9 mouse cellular contexts compared by ENCODE assay signal in the genomic region with DNA sequence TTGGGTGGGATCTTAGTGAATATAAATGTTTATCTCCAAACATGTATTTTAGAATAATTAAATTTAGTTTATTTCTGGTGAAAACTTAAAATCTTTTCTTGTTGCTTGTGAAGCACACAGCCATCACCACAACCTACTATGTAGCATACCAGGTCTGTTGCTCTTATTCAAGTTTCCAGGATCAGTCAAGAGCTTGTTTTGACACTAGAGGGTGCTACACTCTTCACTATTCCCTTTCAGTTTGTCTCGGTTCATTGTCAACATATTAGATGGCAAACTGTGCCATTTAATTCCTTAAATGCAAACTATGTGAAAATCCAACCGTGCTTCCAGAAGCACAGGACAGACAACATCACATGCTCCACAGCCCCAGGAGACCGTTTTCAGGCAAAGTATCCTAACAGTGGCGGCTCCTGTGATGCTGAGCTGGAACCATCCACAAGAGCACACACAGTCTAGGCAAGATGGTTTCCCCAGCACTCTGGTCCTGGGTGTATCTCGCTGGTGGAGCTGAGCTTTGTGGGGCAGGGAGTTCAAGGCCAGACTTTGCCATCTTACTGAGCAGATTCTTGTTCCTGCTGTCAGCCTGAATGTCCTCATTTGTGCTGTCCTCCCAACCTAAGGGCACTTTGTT. TPM values are rescaled to one million over a fixed set of nuclear protein-coding genes. Genes with fewer than 3 reads are reported as not detected.
DNase-seq lines count a peak whose midpoint lies in the region; ATAC-seq lines count a peak whose summit lies in the region.
"Had no signal": no experiment of that assay in that cellular context is flagged by ENCODE, and none has a peak within 500 bp of the region (broad histone marks: within the 10 kb centered on the region; RNA-seq: fewer than 3 reads in every experiment).

No protein-coding gene starts in this region.

- ATAC-seq in neural tube, embryonic 11.5 days (ENCODE audit: insufficient read depth, low FRiP score, low TSS enrichment): no peak

- H3K4me3 ChIP-seq in neural tube, embryonic 11.5 days (ENCODE audit: low read depth, low read length): no peak overlapping the region
- H3K4me3 ChIP-seq in embryonic facial prominence, embryonic 10.5 days: no peak overlapping the region
- H3K4me3 ChIP-seq: liver, embryonic 13.5 days had no signal

- no peaks in the 10 kb centered on the region for H3K27me3 ChIP-seq in neural tube, embryonic 11.5 days (ENCODE audit: control insufficient read depth, insufficient read depth, low read length)
- H3K27me3 ChIP-seq in embryonic facial prominence, embryonic 10.5 days (replicated peaks; ENCODE audit: low read depth, poor library complexity, severe bottlenecking): no peaks in the 10 kb centered on the region
- H3K27me3 ChIP-seq: liver, embryonic 13.5 days had no signal

- peak; percentile 69 for DNase-seq in heart, adult 11 months
- no peak for DNase-seq in heart, postnatal 4 days
- DNase-seq in neural tube, embryonic 11.5 days (ENCODE audit: low spot score): peak; percentile 24
- no peak for DNase-seq in neural tube, embryonic 10.5 days (ENCODE audit: extremely low spot score, low spot score)
- no peak for DNase-seq in embryonic facial prominence, embryonic 10.5 days (ENCODE audit: low spot score)
- DNase-seq in mesoderm, embryonic 11.5 days (ENCODE audit: low read depth, low spot score): peak; percentile 45
- no peak for DNase-seq in adrenal gland, postnatal 36 days
- DNase-seq in right cerebral cortex, postnatal 14 days: no peak
- DNase-seq: liver, embryonic 13.5 days had no signal

- 67% methylated on average over 5 of the region's 5 CpGs for WGBS in neural tube, embryonic 11.5 days
- WGBS in embryonic facial prominence, embryonic 10.5 days: 57% methylated on average over 5 of the region's 5 CpGs

- H3K27ac ChIP-seq in neural tube, embryonic 11.5 days (ENCODE audit: low read depth, low read length): no peak overlapping the region
- H3K27ac ChIP-seq in embryonic facial prominence, embryonic 10.5 days (replicated peaks): 0 out of 2 replicates have a peak overlapping the region, but pooled peaks have one; percentile 19
- H3K27ac ChIP-seq: liver, embryonic 13.5 days had no signal

- peaks cover 4% of the 10 kb centered on the region for H3K36me3 ChIP-seq in neural tube, embryonic 11.5 days (ENCODE audit: control insufficient read depth, insufficient read depth, low read length)
- peaks cover 51% of the 10 kb centered on the region for H3K36me3 ChIP-seq in embryonic facial prominence, embryonic 10.5 days (replicated peaks)

- no peak overlapping the region for H3K9ac ChIP-seq in neural tube, embryonic 11.5 days (ENCODE audit: low read length)
- H3K9ac ChIP-seq: liver, embryonic 13.5 days had no signal

- no peak overlapping the region for H3K4me2 ChIP-seq in neural tube, embryonic 11.5 days (ENCODE audit: low read depth)
- H3K4me2 ChIP-seq: liver, embryonic 13.5 days had no signal

- no peaks in the 10 kb centered on the region for H3K9me3 ChIP-seq in neural tube, embryonic 11.5 days (ENCODE audit: control insufficient read depth, low read length)
- no peaks in the 10 kb centered on the region for H3K9me3 ChIP-seq in embryonic facial prominence, embryonic 10.5 days
- H3K9me3 ChIP-seq: liver, embryonic 13.5 days had no signal

- H3K4me1 ChIP-seq in neural tube, embryonic 11.5 days (ENCODE audit: control insufficient read depth, insufficient read depth, low read length): no peaks in the 10 kb centered on the region
- H3K4me1 ChIP-seq in embryonic facial prominence, embryonic 10.5 days: peaks cover 4% of the 10 kb centered on the region; the same call in 1 of the 2 replicates
- H3K4me1 ChIP-seq: liver, embryonic 13.5 days had no signal

RNA-seq across cellular contexts. Expression of gene Lsm3, which starts 11.6 kb away (rescaled TPM):
- total RNA-seq in heart, postnatal 4 days (2021): 100 to 1,000 TPM in 1 of 2 experiments, 10 to 100 TPM in 1; 96.0 to 101 TPM
- polyA plus RNA-seq in neural tube, embryonic 11.5 days (2014; fragmentation: Nextera tagmentation; extraction: Ambion mirVana): 292 and 313 TPM in 2 replicates
- 444 and 453 TPM in 2 replicates for polyA plus RNA-seq in embryonic facial prominence, embryonic 10.5 days (2016; fragmentation: Nextera tagmentation; extraction: Ambion mirVana)
- 10 to 100 TPM; 34.1 to 36.5 TPM for total RNA-seq in adrenal gland, postnatal 36 days (2021)

RNA-seq across cellular contexts. Expression of gene Xpc, which starts 11.7 kb away (rescaled TPM):
- 10 to 100 TPM in 1 of 2 experiments, 1 to 10 TPM in 1; 9.2 to 10.4 TPM for total RNA-seq in heart, postnatal 4 days (2021)
- 22.2 and 23.9 TPM in 2 replicates for polyA plus RNA-seq in neural tube, embryonic 11.5 days (2014; fragmentation: Nextera tagmentation; extraction: Ambion mirVana)
- polyA plus RNA-seq in embryonic facial prominence, embryonic 10.5 days (2016; fragmentation: Nextera tagmentation; extraction: Ambion mirVana): 26.7 and 27.3 TPM in 2 replicates
- 10 to 100 TPM; 13.6 to 18.1 TPM for total RNA-seq in adrenal gland, postnatal 36 days (2021)

RNA-seq across cellular contexts. Expression of gene Tmem43, which starts 53.8 kb away (rescaled TPM):
- total RNA-seq in heart, postnatal 4 days (2021): 10 to 100 TPM; 21.3 to 24.4 TPM
- 56.8 and 60.9 TPM in 2 replicates for polyA plus RNA-seq in neural tube, embryonic 11.5 days (2014; fragmentation: Nextera tagmentation; extraction: Ambion mirVana)
- 62.5 and 66.1 TPM in 2 replicates for polyA plus RNA-seq in embryonic facial prominence, embryonic 10.5 days (2016; fragmentation: Nextera tagmentation; extraction: Ambion mirVana)
- 10 to 100 TPM; 44.3 to 46.2 TPM for total RNA-seq in adrenal gland, postnatal 36 days (2021)

RNA-seq across cellular contexts. Expression of gene Chchd4, which starts 54.0 kb away (rescaled TPM):
- total RNA-seq in heart, postnatal 4 days (2021): 10 to 100 TPM; 19.3 to 19.8 TPM
- 26.6 and 26.8 TPM in 2 replicates for polyA plus RNA-seq in neural tube, embryonic 11.5 days (2014; fragmentation: Nextera tagmentation; extraction: Ambion mirVana)
- polyA plus RNA-seq in embryonic facial prominence, embryonic 10.5 days (2016; fragmentation: Nextera tagmentation; extraction: Ambion mirVana): 35.3 and 38.2 TPM in 2 replicates
- total RNA-seq in adrenal gland, postnatal 36 days (2021): 10 to 100 TPM; 18.5 to 21.0 TPM

Comparison
In these comparisons a context has a peak if more than half of its experiments do, and no peak if none do; other contexts are left out.
1. DNase-seq: peak in heart, adult 11 months (single experiment), neural tube, embryonic 11.5 days (single experiment) and mesoderm, embryonic 11.5 days (single experiment); none in heart, postnatal 4 days (single experiment), neural tube, embryonic 10.5 days (single experiment), embryonic facial prominence, embryonic 10.5 days (single experiment), adrenal gland, postnatal 36 days (0 of 2) and right cerebral cortex, postnatal 14 days (single experiment).